Mouse (Mus musculus): Measurements from ENCODE around the gene Olfr191. TPM values are rescaled to one million over a fixed set of nuclear protein-coding genes. Genes with fewer than 3 reads are reported as not detected.
"Not testable (repeated sequence)": the region's sequence is repeated elsewhere in the genome, so short reads cannot be mapped to it uniquely, and the experiment has no call there.

The Olfr191 gene
- total RNA-seq (2017) = not detected in 3 replicates

DNA sequence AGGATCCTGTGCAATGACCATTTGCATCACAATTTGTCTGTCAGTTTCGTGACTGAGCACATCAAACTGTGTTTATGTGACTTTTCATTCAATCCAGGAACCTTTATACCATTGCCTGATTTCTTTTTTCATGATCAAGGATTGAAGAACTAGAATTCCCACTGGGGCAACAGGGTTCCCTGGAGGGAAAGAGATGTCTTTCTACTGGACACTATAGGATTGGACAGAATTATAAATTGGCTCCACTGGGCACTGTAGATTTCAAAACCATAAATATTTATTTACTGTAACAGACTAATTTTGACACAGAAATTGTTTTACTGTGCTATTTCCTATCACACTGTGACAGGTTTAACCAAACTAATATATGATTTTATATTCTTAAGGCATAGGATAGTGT is at the start of gene Olfr191:
Olfr191 (minus strand) TSS at position 101 of the 400 bp plus-strand sequence.
- not testable (repeated sequence) for ATAC-seq (replicated peaks; ENCODE audit: insufficient number of reproducible peaks, low FRiP score, low TSS enrichment, poor library complexity, severe bottlenecking)

- ATAC-seq (replicated peaks; ENCODE audit: insufficient number of reproducible peaks, low FRiP score, low TSS enrichment, poor library complexity, severe bottlenecking) = no peak
These were observed 41.1 kb upstream of the Olfr191 start for GRCm38 (mm10) chr16:59130740-59131139.

DNA sequence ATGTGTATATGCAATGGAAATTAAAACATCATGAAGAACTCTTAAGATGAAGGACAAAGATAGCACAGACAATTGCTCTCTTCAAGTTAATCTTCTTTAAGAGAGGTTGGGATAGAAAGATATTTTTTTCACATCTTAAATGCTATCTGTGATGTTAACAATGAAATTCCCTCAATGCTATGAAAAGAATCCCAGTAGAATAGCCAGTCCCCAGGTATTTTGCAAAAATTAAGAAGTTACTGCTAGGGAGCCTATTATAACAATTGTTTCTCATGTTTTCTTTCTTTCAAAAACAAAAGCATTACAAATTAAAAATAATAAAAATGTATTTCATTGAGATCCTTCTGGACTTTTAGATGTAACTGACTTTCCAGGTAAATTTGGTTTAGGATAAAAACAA is 31.3 kb upstream of the Olfr191 start, which contains the start of gene Olfr194:
Olfr194 (minus strand) TSS at position 101 of the 400 bp plus-strand sequence.
- no peak for ATAC-seq (replicated peaks; ENCODE audit: insufficient number of reproducible peaks, low FRiP score, low TSS enrichment, poor library complexity, severe bottlenecking)

GRCm38 (mm10) chr16:59111781-59112180 is 22.2 kb upstream of the Olfr191 start, which contains the start of gene Olfr193:
TSS of gene Olfr193 (minus strand) at chr16:59111881.
- no peak for ATAC-seq (replicated peaks; ENCODE audit: insufficient number of reproducible peaks, low FRiP score, low TSS enrichment, poor library complexity, severe bottlenecking)

GRCm38 (mm10) chr16:59108522-59108921 is 18.9 kb upstream of the Olfr191 start:
- ATAC-seq (replicated peaks; ENCODE audit: insufficient number of reproducible peaks, low FRiP score, low TSS enrichment, poor library complexity, severe bottlenecking) = not testable (repeated sequence)

DNA sequence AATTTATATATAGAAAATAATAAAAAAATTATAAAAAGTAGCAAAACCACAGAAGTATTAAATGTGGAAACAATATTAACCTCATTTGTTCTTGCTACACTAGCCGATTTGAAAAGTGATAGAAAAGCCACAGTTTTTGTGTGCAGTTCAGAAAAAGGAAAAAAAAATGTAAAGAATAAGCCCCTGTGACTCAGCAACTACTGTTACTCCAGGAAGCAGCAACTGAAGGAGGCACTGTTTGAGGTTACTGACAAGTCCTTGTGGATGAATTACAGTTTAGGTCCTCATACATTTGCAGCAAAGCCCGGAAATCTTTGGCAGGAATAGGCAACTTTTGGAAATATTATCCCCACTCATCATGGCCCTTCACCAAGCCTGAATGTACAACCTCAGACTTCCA is 15.7 kb upstream of the Olfr191 start:
- ATAC-seq (replicated peaks; ENCODE audit: insufficient number of reproducible peaks, low FRiP score, low TSS enrichment, poor library complexity, severe bottlenecking) = no peak

- not testable (repeated sequence) for ATAC-seq (replicated peaks; ENCODE audit: insufficient number of reproducible peaks, low FRiP score, low TSS enrichment, poor library complexity, severe bottlenecking)
These were observed 8.5 kb downstream of the Olfr191 start for GRCm38 (mm10) chr16:59081113-59081512.

GRCm38 (mm10) chr16:59077905-59078304 is 11.7 kb downstream of the Olfr191 start, which contains the start of gene Olfr190:
TSS of gene Olfr190 (minus strand) at chr16:59078005.
- ATAC-seq (replicated peaks; ENCODE audit: insufficient number of reproducible peaks, low FRiP score, low TSS enrichment, poor library complexity, severe bottlenecking) = no peak

DNA sequence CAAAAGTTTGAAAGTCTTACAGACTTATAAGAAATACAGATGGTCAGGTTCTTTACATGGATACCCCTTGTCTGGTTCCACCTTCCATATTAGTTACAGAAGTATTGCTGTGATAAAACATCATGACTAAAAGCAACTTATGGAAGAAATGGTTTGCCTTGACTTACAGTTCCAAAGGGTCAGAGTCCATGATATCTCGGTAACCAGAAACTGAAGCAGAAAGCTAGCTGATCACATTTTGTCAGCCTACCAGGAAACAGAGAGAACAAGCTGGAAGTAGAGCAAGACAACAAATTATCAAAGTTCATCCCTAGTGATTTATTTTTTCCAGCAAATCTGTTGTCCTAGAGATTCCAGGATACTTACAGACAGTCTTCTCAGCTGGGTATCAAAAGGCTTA is 16.1 kb downstream of the Olfr191 start:
- no peak for ATAC-seq (replicated peaks; ENCODE audit: insufficient number of reproducible peaks, low FRiP score, low TSS enrichment, poor library complexity, severe bottlenecking)

DNA sequence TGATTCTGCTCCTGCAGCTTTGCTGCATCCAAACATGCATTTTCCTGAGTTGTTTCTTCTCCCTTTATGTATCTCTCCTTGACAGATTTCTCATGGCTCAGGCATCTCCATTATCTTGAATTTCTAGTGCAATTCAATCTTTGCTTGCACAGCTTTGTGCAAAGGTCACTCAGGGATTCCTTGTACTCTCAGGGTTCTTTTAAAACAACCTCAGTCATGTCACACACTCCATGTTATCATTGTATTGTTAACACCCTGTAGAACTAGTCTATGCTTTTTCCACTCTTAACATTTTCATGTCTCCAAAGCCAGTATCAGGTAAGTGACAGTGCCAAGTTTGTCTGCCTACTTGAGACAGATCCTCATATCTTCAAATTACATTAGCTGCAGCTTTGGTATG is 17.9 kb downstream of the Olfr191 start:
- ATAC-seq (replicated peaks; ENCODE audit: insufficient number of reproducible peaks, low FRiP score, low TSS enrichment, poor library complexity, severe bottlenecking) = no peak

DNA sequence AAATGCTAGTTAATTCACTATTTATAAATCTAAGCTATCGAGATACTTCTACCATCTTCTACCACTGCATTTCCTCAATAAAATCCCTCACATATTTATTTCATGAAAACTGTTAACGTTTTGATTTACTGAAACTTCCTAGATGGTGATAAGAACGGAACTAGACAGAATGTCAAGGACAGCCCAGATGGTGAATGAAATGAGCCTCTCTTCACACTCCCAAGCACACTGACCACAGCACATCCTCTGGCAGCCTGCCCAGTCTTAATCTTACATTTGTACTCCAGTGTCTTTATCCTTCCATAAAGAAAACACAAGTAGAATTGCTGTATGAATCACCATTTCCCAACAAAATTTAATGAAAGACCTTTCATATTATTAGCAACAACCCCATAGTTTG is 27.2 kb downstream of the Olfr191 start:
- not testable (repeated sequence) for ATAC-seq (replicated peaks; ENCODE audit: insufficient number of reproducible peaks, low FRiP score, low TSS enrichment, poor library complexity, severe bottlenecking)

GRCm38 (mm10) chr16:59049286-59049685 is 40.3 kb downstream of the Olfr191 start:
- not testable (repeated sequence) for ATAC-seq (replicated peaks; ENCODE audit: insufficient number of reproducible peaks, low FRiP score, low TSS enrichment, poor library complexity, severe bottlenecking)

DNA sequence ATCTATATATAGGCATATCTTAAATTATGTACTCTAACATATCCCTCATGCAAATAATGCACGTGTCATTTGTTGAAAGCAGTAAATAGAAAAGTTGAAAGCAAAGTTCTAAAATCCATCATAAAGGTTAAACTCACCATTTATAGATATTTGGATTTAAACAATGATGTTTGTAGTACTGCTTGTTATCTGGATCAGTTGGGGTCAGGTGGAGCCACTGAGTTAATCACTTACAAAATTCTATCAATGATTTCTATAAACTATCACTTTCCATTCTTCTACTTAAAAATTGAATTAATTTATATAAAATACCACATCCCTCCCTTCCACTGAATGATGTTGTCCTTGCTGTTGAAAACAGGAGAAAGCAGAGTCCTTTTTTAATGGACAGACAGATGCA is 40.8 kb downstream of the Olfr191 start:
- no peak for ATAC-seq (replicated peaks; ENCODE audit: insufficient number of reproducible peaks, low FRiP score, low TSS enrichment, poor library complexity, severe bottlenecking)

DNA sequence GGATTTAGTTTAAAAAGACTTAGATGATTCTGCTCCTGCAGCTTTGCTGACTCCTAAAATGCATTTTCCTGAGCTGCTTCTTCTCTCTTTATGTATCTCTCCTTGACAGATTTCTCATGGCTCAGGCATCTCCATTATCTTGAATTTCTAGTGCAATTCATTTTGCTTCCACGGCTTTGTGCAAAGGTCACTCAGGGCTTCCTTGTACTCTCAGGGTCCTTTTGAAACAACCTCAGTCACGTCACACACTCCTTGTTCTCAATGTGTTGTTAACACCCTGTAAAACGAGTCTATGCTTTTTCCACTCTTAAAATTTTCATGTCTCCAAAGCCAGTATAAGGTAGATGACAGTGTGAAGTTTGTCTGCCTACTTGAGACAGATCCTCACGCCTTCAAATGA is 42.0 kb downstream of the Olfr191 start:
- ATAC-seq (replicated peaks; ENCODE audit: insufficient number of reproducible peaks, low FRiP score, low TSS enrichment, poor library complexity, severe bottlenecking) = no peak

DNA sequence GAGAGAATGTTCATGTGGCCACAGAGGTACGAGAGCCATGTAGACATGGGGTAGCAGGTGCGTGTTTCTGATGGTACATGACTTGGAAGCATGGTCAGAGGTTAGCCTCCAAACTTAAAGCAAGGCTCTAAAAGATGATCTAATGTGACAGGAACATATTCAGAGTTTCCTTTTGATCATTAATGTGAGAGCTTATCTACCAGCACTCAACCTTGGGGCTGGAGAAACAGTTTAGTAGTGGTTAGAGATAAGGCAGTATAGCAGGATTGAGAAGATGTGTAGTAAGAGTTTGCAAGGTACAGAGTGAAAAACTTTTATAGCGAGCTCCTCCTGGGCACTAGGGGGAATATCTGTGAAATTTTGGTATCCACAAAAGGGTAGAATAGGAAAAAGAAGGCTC is 43.8 kb downstream of the Olfr191 start:
- ATAC-seq (replicated peaks; ENCODE audit: insufficient number of reproducible peaks, low FRiP score, low TSS enrichment, poor library complexity, severe bottlenecking) = no peak

- no peak for ATAC-seq (replicated peaks; ENCODE audit: insufficient number of reproducible peaks, low FRiP score, low TSS enrichment, poor library complexity, severe bottlenecking)
These were observed 49.9 kb downstream of the Olfr191 start, which contains the start of gene Olfr187 for GRCm38 (mm10) chr16:59039710-59040109. TSS of gene Olfr187 (minus strand) at chr16:59039767.

Other genes with a start within 250 kb of the Olfr191 start
- not detected in 3 replicates for gene Olfr177, start 215.1 kb downstream of the Olfr191 start, total RNA-seq (2017)
- not detected in 3 replicates for gene Olfr178, start 197.8 kb downstream of the Olfr191 start, total RNA-seq (2017)
- gene Olfr181, start 161.1 kb downstream of the Olfr191 start, total RNA-seq (2017) = not detected in 3 replicates
- not detected in 3 replicates for gene Olfr180, start 160.4 kb downstream of the Olfr191 start, total RNA-seq (2017)
- not detected in 3 replicates for gene Olfr183, start 94.5 kb downstream of the Olfr191 start, total RNA-seq (2017)
- gene Olfr186, start 59.5 kb downstream of the Olfr191 start, total RNA-seq (2017) = not detected in 3 replicates
- not detected in 3 replicates for gene Olfr187, start 50.1 kb downstream of the Olfr191 start, total RNA-seq (2017)
- under 0.01 to 0.32 TPM in 2 of 3 replicates, not detected in the other for gene Olfr190, start 11.8 kb downstream of the Olfr191 start, total RNA-seq (2017)
- not detected in 3 replicates for gene Olfr193, start 22.1 kb upstream of the Olfr191 start, total RNA-seq (2017)
- not detected in 3 replicates for gene Olfr194, start 31.2 kb upstream of the Olfr191 start, total RNA-seq (2017)
- not detected in 3 replicates for gene Olfr195, start 57.2 kb upstream of the Olfr191 start, total RNA-seq (2017)
- gene Olfr196, start 80.6 kb upstream of the Olfr191 start, total RNA-seq (2017) = not detected in 3 replicates
- gene Olfr198, start 113.7 kb upstream of the Olfr191 start, total RNA-seq (2017) = not detected in 3 replicates
- not detected in 3 replicates for gene Olfr199, start 129.9 kb upstream of the Olfr191 start, total RNA-seq (2017)
- not detected in 3 replicates for gene Olfr201, start 182.8 kb upstream of the Olfr191 start, total RNA-seq (2017)
- gene Olfr202, start 197.0 kb upstream of the Olfr191 start, total RNA-seq (2017) = not detected in 3 replicates
- gene Olfr203, start 209.1 kb upstream of the Olfr191 start, total RNA-seq (2017) = not detected in 3 replicates
- not detected in 3 replicates for gene Olfr204, start 228.4 kb upstream of the Olfr191 start, total RNA-seq (2017)
- not detected in 3 replicates for gene Olfr205, start 241.3 kb upstream of the Olfr191 start, total RNA-seq (2017)

Data from monocyte, adult 5-6 weeks (primary cell).